Mouse (Mus musculus) erythroblast, embryonic 14.5 days (primary cell): ENCODE results near the gene Phldb1.

Experiments
- GATA1 ChIP-seq: IDR thresholded peaks from 2 replicates; pipeline ENCODE4 v1.6.1; 2012; ENCODE audit warnings: low read length, inconsistent platforms, mixed read lengths
- TAL1 ChIP-seq: IDR thresholded peaks from 3 replicates; pipeline ENCODE4 v1.6.1; 2012; ENCODE audit warnings: low read length, inconsistent platforms, mixed read lengths

GRCm38 (mm10) chr9:44711602-44712001, 23.4 kb downstream of the Phldb1 start:
- no peak for TF ChIP-seq GATA1
- no peak for TF ChIP-seq TAL1
